Comparison of ENCODE assay signal across 9 mouse cellular contexts in genomic region chr10:120377795-120378194, GRCm38 (mm10).
DNase-seq lines count a peak whose midpoint lies in the region; ATAC-seq and TF ChIP-seq lines count a peak whose summit lies in the region.
"Had no signal": no experiment of that assay in that cellular context is flagged by ENCODE, and none has a peak within 500 bp of the region (broad histone marks: within the 10 kb centered on the region; RNA-seq: fewer than 3 reads in every experiment).

No protein-coding gene starts in this region.

- peaks cover 4% of the 10 kb centered on the region for H3K4me1 ChIP-seq in heart, adult 2 months (ENCODE audit: control insufficient read depth, insufficient read depth, low read length)
- peaks cover 45% of the 10 kb centered on the region for H3K4me1 ChIP-seq in limb, embryonic 12.5 days (replicated peaks)
- H3K4me1 ChIP-seq in limb, embryonic 10.5 days = peaks cover 41% of the 10 kb centered on the region
- H3K4me1 ChIP-seq in forebrain, embryonic 13.5 days = peaks cover 45% of the 10 kb centered on the region

- no peaks in the 10 kb centered on the region for H3K27me3 ChIP-seq in heart, adult 2 months (ENCODE audit: control insufficient read depth, insufficient read depth, low read length)
- H3K27me3 ChIP-seq in limb, embryonic 12.5 days = 0 out of 2 replicates have a peak, but pooled peaks cover 3% of the 10 kb centered on the region
- no peaks in the 10 kb centered on the region for H3K27me3 ChIP-seq in limb, embryonic 10.5 days (ENCODE audit: low read depth, poor library complexity, severe bottlenecking)
- peaks cover 3% of the 10 kb centered on the region; the same call in 1 of the 2 replicates for H3K27me3 ChIP-seq in forebrain, embryonic 13.5 days

- ATAC-seq in limb, embryonic 12.5 days (ENCODE audit: insufficient number of reproducible peaks, insufficient read depth, low FRiP score, low TSS enrichment, low read depth) = no peak
- peak; percentile 54 for ATAC-seq in forebrain, embryonic 13.5 days
- 0 out of 2 replicates have a peak, but pooled peaks have one; percentile 49 for ATAC-seq in megakaryocyte progenitor cell, adult 5-6 weeks (replicated peaks; ENCODE audit: poor library complexity)
- no peak for ATAC-seq in erythroid progenitor cell, adult 5-6 weeks (replicated peaks; ENCODE audit: low FRiP score, poor library complexity, severe bottlenecking)

- no peaks in the 10 kb centered on the region for H3K9me3 ChIP-seq in limb, embryonic 12.5 days
- no peaks in the 10 kb centered on the region for H3K9me3 ChIP-seq in limb, embryonic 10.5 days (replicated peaks)
- H3K9me3 ChIP-seq in forebrain, embryonic 13.5 days (replicated peaks) = no peaks in the 10 kb centered on the region

- H3K9ac ChIP-seq in heart, adult 2 months (ENCODE audit: low read depth, low read length) = no peak overlapping the region
- H3K9ac ChIP-seq in limb, embryonic 12.5 days (replicated peaks) = no peak overlapping the region
- no peak overlapping the region for H3K9ac ChIP-seq in forebrain, embryonic 13.5 days

- H3K79me2 ChIP-seq in heart, adult 2 months (replicated peaks; ENCODE audit: control insufficient read depth, insufficient read depth, low read length) = no peaks in the 10 kb centered on the region

- TF ChIP-seq EP300 in heart, adult 2 months (IDR thresholded peaks at IDR 0.05; ENCODE audit: insufficient read depth, low read depth, low read length) = no peak

- 0 out of 2 replicates have a peak overlapping the region, but pooled peaks have one; percentile 5 for H3K4me3 ChIP-seq in heart, adult 2 months
- no peak overlapping the region for H3K4me3 ChIP-seq in limb, embryonic 12.5 days (replicated peaks)
- H3K4me3 ChIP-seq in limb, embryonic 10.5 days = no peak overlapping the region
- H3K4me3 ChIP-seq in forebrain, embryonic 13.5 days = no peak overlapping the region
- H3K4me3 ChIP-seq: erythroblast, embryonic 14.5 days had no signal

- TF ChIP-seq POLR2A in heart, adult 2 months (IDR thresholded peaks at IDR 0.05; ENCODE audit: insufficient read depth, low read depth, low read length) = no peak

- WGBS in heart, adult 2 months = 20% methylated on average over 3 of the region's 3 CpGs
- 90% methylated on average over 3 of the region's 3 CpGs for WGBS in limb, embryonic 12.5 days
- WGBS in limb, embryonic 10.5 days = 95% methylated on average over 3 of the region's 3 CpGs
- 46% methylated on average over 3 of the region's 3 CpGs for WGBS in forebrain, embryonic 13.5 days

- no peak overlapping the region for H3K27ac ChIP-seq in heart, adult 2 months
- 0 out of 2 replicates have a peak overlapping the region, but pooled peaks have one; percentile 35 for H3K27ac ChIP-seq in limb, embryonic 12.5 days
- no peak overlapping the region for H3K27ac ChIP-seq in limb, embryonic 10.5 days
- H3K27ac ChIP-seq in forebrain, embryonic 13.5 days = peak overlapping the region; percentile 61

- intact Hi-C loops in heart, adult 2 months (cut with DNase I) = no loop called here

- TF ChIP-seq CTCF in heart, adult 2 months (IDR thresholded peaks at IDR 0.05) = no peak

- H3K36me3 ChIP-seq in heart, adult 2 months (ENCODE audit: control insufficient read depth, insufficient read depth, low read length) = no peaks in the 10 kb centered on the region
- H3K36me3 ChIP-seq in limb, embryonic 12.5 days = peaks cover 26% of the 10 kb centered on the region
- H3K36me3 ChIP-seq in limb, embryonic 10.5 days = peaks cover 84% of the 10 kb centered on the region
- no peaks in the 10 kb centered on the region for H3K36me3 ChIP-seq in forebrain, embryonic 13.5 days (ENCODE audit: poor library complexity, severe bottlenecking)

- H3K4me2 ChIP-seq in limb, embryonic 12.5 days = no peak overlapping the region
- peak overlapping the region; percentile 35 for H3K4me2 ChIP-seq in forebrain, embryonic 13.5 days

- no peak for DNase-seq in heart, adult 2 months
- DNase-seq in heart, adult 18-20 months = no peak
- no peak for DNase-seq in limb, embryonic 10.5 days (ENCODE audit: low spot score)
- DNase-seq in urinary bladder, adult 2 months (ENCODE audit: low spot score) = no peak

Comparison
In these comparisons a context has a peak if more than half of its experiments do, and no peak if none do; other contexts are left out.
1. H3K27ac ChIP-seq: peak in limb, embryonic 12.5 days (single experiment) and forebrain, embryonic 13.5 days (single experiment); none in heart, adult 2 months (single experiment) and limb, embryonic 10.5 days (single experiment).
2. ATAC-seq: peak in forebrain, embryonic 13.5 days (single experiment) and megakaryocyte progenitor cell, adult 5-6 weeks (single experiment); none in limb, embryonic 12.5 days (single experiment) and erythroid progenitor cell, adult 5-6 weeks (single experiment).